Mouse (Mus musculus): ENCODE measurements around the gene Sh3yl1.

DNA sequence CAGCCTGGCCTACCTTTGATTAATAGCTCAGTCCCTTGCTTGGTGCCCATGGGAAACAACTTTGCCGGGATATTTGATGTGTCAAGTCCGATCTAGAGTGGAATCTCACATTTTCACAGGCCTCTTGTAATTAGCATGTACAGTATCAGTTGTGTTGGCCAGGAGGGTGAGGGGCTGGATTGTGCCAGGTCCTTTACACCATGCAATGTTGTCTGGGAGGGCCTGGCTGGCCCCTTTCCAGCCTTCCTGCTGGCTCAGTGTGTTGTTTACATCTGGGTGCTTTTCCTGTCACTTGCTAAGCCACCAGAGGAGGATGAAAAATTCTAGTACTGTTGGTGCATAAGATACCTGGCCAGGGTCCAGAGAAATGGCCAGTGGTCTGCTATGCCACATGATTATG, 47.1 kb upstream of the Sh3yl1 start:
- TF ChIP-seq TAL1 (IDR thresholded peaks at IDR 0.05; ENCODE audit: low read length) (no peak), GATA1 (IDR thresholded peaks at IDR 0.05; ENCODE audit: low read length) (no peak)
